Mouse (Mus musculus) gastrocnemius, postnatal 14 days (tissue): ENCODE measurements around the gene Gm3020. TPM values are rescaled to one million over a fixed set of nuclear protein-coding genes. Genes with fewer than 3 reads are reported as not detected.
"Not testable (repeated sequence)": the region's sequence is repeated elsewhere in the genome, so short reads cannot be mapped to it uniquely, and the experiment has no call there.

ENCODE experiments used
- DNase-seq: peaks from one replicate; pipeline ENCODE4 v3.0.0; 2021; ENCODE audit warnings: mixed read lengths
- intact Hi-C: fragments of 180-260 bp; cut with DNase I; formaldehyde crosslinking; loops from one replicate; pipeline ENCODE4 v1.15.1; 2025; ENCODE audit warnings: low total_unique reads
- long read RNA-seq, 2 experiments: library from polyadenylated mRNA; stranded (forward); transcript quantifications; one replicate each; pipeline ENCODE4 v2.0.0; 2021
- total RNA-seq, 2 experiments: library from RNA; stranded (reverse); gene quantifications; 2 replicates each; pipeline ENCODE4 v1.2.3; 2021

Gm3020 gene
- under 1 TPM; 0.29 to 0.39 TPM for total RNA-seq
- long read RNA-seq, experiment 1: 0 reads
- long read RNA-seq, experiment 2, partial matches to known transcripts: 0 of 1 reads
- long read RNA-seq, experiment 2, other reads (novel, unspliced or antisense): 1 of 1 reads

DNA sequence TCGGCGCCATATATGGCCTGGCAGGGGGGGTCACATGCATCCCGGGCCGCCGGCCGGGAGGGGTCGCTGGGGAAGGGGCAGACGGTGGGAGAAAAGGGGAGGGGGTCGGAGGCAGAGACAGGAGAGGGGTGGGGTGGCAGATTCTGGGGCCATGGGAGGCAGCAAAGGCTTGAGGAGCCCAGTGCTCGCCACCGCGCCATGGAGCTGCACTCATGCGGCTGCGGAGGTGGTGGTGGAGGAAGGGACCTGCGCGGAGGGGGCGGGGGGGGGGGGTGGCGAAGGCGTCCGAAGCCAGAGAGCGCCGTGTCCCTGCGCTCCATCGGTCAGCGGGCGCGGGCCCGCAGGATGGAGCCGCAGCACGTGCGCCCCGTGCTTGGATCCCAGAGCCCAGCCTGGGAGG lies at the start of gene Gm3020:
Gene Gm3020 (plus strand): TSS at position 301 of the 400 bp plus-strand sequence.
- DNase-seq, intact Hi-C loops: not testable (repeated sequence)

DNA sequence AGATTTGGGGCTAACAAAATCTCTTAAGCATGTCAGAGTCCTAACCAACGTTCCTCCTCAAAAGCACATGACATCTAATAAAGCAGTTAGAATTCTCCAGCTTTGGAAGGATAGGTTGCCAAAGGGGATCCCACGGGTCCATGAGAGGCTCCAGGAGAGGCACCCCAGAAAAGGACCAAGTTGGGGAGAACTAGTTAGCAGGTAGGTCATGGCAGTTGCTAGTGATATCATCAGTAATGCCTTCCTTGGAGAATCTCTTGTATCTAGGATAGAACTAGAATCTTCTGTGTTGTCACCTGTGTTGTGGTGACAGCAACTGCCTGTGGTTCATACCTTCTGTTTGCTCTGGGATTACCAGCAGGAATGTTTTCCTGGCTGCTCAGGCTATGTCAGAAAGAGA lies 17.6 kb upstream of the Gm3020 start, which contains the start of gene Gm3012:
Gene Gm3012 (plus strand): TSS at position 301 of the 400 bp plus-strand sequence.
- intact Hi-C loops: not testable (repeated sequence)

DNA sequence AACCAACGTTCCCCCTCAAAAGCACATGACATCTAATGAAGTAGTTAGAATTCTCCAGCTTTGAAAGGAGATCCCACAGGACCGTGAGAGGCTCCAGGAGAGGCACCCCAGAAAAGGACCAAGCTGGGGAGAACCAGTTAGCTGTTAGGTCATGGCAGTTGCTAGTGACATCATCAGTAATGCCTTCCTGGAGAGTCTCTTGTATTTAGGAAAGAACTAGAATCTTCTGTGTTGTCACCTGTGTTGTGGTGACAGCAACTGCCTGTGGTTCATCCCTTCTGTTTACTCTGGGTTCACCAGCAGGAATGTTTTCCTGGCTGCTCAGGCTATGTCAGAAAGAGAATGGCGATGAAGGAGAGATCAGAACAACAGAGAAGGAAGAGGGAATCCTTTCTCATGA lies 36.7 kb downstream of the Gm3020 start, which contains the start of gene Gm3043:
Gene Gm3043 (plus strand): TSS at position 301 of the 400 bp plus-strand sequence.
- intact Hi-C loops, DNase-seq: not testable (repeated sequence)

More for the DNA sequence above, 17.6 kb upstream of the Gm3020 start, which contains the start of gene Gm3012:
- DNase-seq: not testable (repeated sequence)

Other genes starting within 250 kb of the Gm3020 start
- under 1 TPM; 0.29 to 0.39 TPM for gene Gm10409, start 239.4 kb upstream of the Gm3020 start, total RNA-seq
- not detected for gene Gm3005, start 223.9 kb upstream of the Gm3020 start, total RNA-seq
- not detected for gene Gm10408, start 202.7 kb upstream of the Gm3020 start, total RNA-seq
- gene Gm3012, start 17.5 kb upstream of the Gm3020 start, total RNA-seq: not detected
- gene Gm3043, start 36.8 kb downstream of the Gm3020 start, total RNA-seq: not detected
- not detected for gene Gm3002, start 158.0 kb downstream of the Gm3020 start, total RNA-seq
- gene Gm3033, start 194.2 kb downstream of the Gm3020 start, total RNA-seq: under 1 TPM in 1 of 2 experiments, not detected in 1; 0.27 TPM
- gene Gm2916, start 232.1 kb downstream of the Gm3020 start, total RNA-seq: not detected